Mouse (Mus musculus) heart, embryonic 11.5 days (tissue): ENCODE results near the gene Gm10320. TPM values are rescaled to one million over a fixed set of nuclear protein-coding genes. Genes with fewer than 3 reads are reported as not detected.

ENCODE experiments used
- ATAC-seq: fragments of 200-750 bp; cut with Nextera tagmentation; replicated peaks from 2 replicates; pipeline ENCODE4 v1.8.0; 2017; ENCODE audit warnings: moderate library complexity; ENCODE audit not compliant: insufficient number of reproducible peaks, low FRiP score, low TSS enrichment
- H3K27ac ChIP-seq: fragments of 300-500 bp; sonication (generic); 2 replicates; pipeline ENCODE4 v1.5.1; 2014; ENCODE audit warnings: mild to moderate bottlenecking, low read depth, low read length
- H3K27me3 ChIP-seq: fragments of 300-500 bp; sonication (generic); 2 replicates; pipeline ENCODE4 v1.6.1; 2014; ENCODE audit warnings: mild to moderate bottlenecking, low read length, mixed read lengths; ENCODE audit not compliant: control insufficient read depth, insufficient read depth
- H3K36me3 ChIP-seq: fragments of 300-500 bp; sonication (generic); 2 replicates; pipeline ENCODE4 v1.6.1; 2014; ENCODE audit warnings: mild to moderate bottlenecking, low read length, moderate library complexity, mixed read lengths; ENCODE audit not compliant: control insufficient read depth, insufficient read depth
- H3K4me1 ChIP-seq: fragments of 300-500 bp; sonication (generic); 2 replicates; pipeline ENCODE4 v1.6.1; 2014; ENCODE audit warnings: low read length; ENCODE audit not compliant: control insufficient read depth, insufficient read depth
- H3K4me2 ChIP-seq: fragments of 300-500 bp; sonication (generic); 2 replicates; pipeline ENCODE4 v1.6.1; 2014; ENCODE audit warnings: mild to moderate bottlenecking, moderate library complexity
- H3K4me3 ChIP-seq: fragments of 300-500 bp; sonication (generic); 2 replicates; pipeline ENCODE4 v1.5.1; 2014; ENCODE audit warnings: low read depth, low read length
- H3K9ac ChIP-seq: fragments of 300-500 bp; sonication (generic); 2 replicates; pipeline ENCODE4 v1.6.1; 2014; ENCODE audit warnings: mild to moderate bottlenecking, low read depth, low read length, moderate library complexity
- H3K9me3 ChIP-seq: fragments of 300-500 bp; sonication (generic); replicated peaks from 2 replicates; pipeline ENCODE4 v1.6.1; 2016; ENCODE audit warnings: low read length; ENCODE audit not compliant: control insufficient read depth
- WGBS: fragments of 180-500 bp; shearing (Covaris S2); extraction: QIAGEN DNeasy Blood & Tissue Kit; methylation state at CpG from one replicate; pipeline ENCODE4 v1.1.7; 2014; ENCODE audit not compliant: insufficient replicate concordance; 5-methylcytosine and 5-hydroxymethylcytosine counted together
- polyA plus RNA-seq: library from polyadenylated mRNA; unstranded; fragments of >200 nt; fragmentation: Nextera tagmentation; extraction: Ambion mirVana; gene quantifications from 2 replicates; pipeline ENCODE4 v1.2.1, GENCODE M21; 2014

The Gm10320 gene
- polyA plus RNA-seq, 1 experiment from 2014 or later: 0.37 TPM

DNA sequence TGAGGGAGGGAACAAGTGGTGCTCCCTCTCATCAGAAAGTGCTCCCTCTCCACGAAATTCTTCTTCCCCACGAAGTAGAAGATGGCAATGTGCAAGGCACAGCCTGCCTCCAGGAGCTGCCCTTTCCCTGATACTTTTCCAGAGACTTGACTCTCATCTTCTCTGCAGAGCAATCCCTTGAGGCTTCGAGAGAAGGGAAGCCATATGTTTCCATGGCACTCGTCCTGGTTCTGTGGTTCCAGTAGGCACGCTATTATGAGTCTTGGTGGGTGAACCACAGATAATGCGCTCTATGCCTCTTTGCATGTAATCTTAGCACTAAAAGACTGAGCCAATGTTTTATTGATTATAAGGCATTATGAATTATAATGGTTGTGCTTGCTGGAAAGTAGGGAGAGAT, 44.1 kb downstream of the Gm10320 start:
- Histone ChIP-seq H3K27ac (no peak overlapping the region), H3K4me2 (no peak overlapping the region), H3K36me3 (no peaks in the 10 kb centered on the region), H3K4me1 (no peaks in the 10 kb centered on the region), H3K9ac (no peak overlapping the region), H3K4me3 (no peak overlapping the region), H3K27me3 (no peaks in the 10 kb centered on the region), H3K9me3 (no peaks in the 10 kb centered on the region)
- no peak for ATAC-seq
- WGBS: 69% methylated on average over 6 of the region's 6 CpGs

DNA sequence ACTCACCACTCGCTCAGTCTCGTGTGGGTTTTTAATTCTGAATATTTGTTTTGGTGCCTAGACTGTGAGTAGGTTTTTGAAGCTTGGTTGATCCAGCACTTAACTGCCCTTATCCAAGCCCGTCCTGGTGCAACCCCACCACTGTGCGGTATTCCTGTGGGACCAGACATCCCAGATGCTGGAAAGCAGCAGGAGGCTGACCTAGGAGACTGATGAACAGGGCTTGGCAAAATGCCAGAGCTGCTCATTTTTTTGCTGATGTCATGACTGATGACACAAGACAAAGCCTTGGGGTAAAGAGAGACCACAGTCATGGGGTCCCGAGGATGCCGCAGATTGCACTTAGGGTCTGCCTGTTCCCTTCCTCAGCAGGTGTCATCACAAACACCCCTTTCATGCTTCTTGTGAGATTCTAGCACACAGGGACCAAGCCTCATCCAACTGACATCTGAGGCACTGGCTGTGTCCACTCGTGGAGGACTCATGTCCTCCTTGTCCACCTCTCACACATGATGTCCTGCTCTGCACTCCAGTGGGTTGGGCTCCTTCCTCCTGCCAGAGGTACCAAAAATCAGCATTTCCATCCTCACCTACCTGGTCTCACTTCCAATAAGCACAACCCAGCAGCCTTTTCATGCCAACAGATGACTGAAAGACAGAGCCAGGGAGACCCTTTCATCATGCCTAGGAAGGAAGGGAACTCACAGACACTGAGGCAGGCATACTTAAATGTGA, 46.2 kb downstream of the Gm10320 start:
- Histone ChIP-seq H3K27ac (no peak overlapping the region), H3K9me3 (no peaks in the 10 kb centered on the region), H3K4me3 (no peak overlapping the region), H3K9ac (no peak overlapping the region), H3K36me3 (no peaks in the 10 kb centered on the region), H3K4me1 (no peaks in the 10 kb centered on the region), H3K4me2 (no peak overlapping the region), H3K27me3 (no peaks in the 10 kb centered on the region)
- 75% methylated on average over 7 of the region's 7 CpGs for WGBS
- ATAC-seq: no peak

GRCm38 (mm10) chr13:98441001-98441400, 50.8 kb downstream of the Gm10320 start:
- Histone ChIP-seq H3K36me3 (no peaks in the 10 kb centered on the region), H3K9ac (no peak overlapping the region), H3K9me3 (no peaks in the 10 kb centered on the region), H3K27me3 (no peaks in the 10 kb centered on the region), H3K27ac (no peak overlapping the region), H3K4me1 (no peaks in the 10 kb centered on the region), H3K4me3 (no peak overlapping the region), H3K4me2 (peak overlapping the region; percentile 17)
- no peak for ATAC-seq
- 71% methylated on average over 4 of the region's 4 CpGs for WGBS

- H3K27me3 ChIP-seq: no peaks in the 10 kb centered on the region
- H3K9me3 ChIP-seq: no peaks in the 10 kb centered on the region
- H3K27ac ChIP-seq: no peak overlapping the region
- no peaks in the 10 kb centered on the region for H3K36me3 ChIP-seq
- H3K4me2 ChIP-seq: peak overlapping the region; percentile 17
- no peaks in the 10 kb centered on the region for H3K4me1 ChIP-seq
- no peak overlapping the region for H3K9ac ChIP-seq
- no peak for ATAC-seq
- H3K4me3 ChIP-seq: no peak overlapping the region
- 36% methylated on average over 13 of the region's 13 CpGs for WGBS
Measured at GRCm38 (mm10) chr13:98440293-98440952, 51.4 kb downstream of the Gm10320 start.

Other genes starting within 250 kb of the Gm10320 start
- gene Utp15, start 229.0 kb downstream of the Gm10320 start, polyA plus RNA-seq: 19.9 and 22.3 TPM in 2 replicates
- 18.0 and 21.0 TPM in 2 replicates for gene Ankra2, start 228.9 kb downstream of the Gm10320 start, polyA plus RNA-seq
- gene Gm21976, start 212.1 kb downstream of the Gm10320 start, polyA plus RNA-seq: not detected in 2 replicates
- 523 and 573 TPM in 2 replicates for gene Btf3, start 175.0 kb downstream of the Gm10320 start, polyA plus RNA-seq
- gene Foxd1, start 137.8 kb downstream of the Gm10320 start, polyA plus RNA-seq: 0.13 and 0.20 TPM in 2 replicates
- gene Tmem174, start 145.4 kb upstream of the Gm10320 start, polyA plus RNA-seq: 0.16 and 0.23 TPM in 2 replicates
- 0.69 and 1.2 TPM in 2 replicates for gene Tmem171, start 202.8 kb upstream of the Gm10320 start, polyA plus RNA-seq